Mouse (Mus musculus) adrenal gland, adult 8-10 months (tissue): ENCODE data around the gene Psd4. TPM values are rescaled to one million over a fixed set of nuclear protein-coding genes. Genes with fewer than 3 reads are reported as not detected.

ENCODE experiments used
- DNase-seq: peaks from one replicate; pipeline ENCODE4 v3.0.0; 2022
- total RNA-seq, 4 experiments: library from RNA; stranded (reverse); gene quantifications; 2 replicates each; pipeline ENCODE4 v1.2.4; 2022

Psd4 gene
- total RNA-seq, 4 experiments from 2014 or later: 1.5 to 5.2 (median 3.9) TPM

DNA sequence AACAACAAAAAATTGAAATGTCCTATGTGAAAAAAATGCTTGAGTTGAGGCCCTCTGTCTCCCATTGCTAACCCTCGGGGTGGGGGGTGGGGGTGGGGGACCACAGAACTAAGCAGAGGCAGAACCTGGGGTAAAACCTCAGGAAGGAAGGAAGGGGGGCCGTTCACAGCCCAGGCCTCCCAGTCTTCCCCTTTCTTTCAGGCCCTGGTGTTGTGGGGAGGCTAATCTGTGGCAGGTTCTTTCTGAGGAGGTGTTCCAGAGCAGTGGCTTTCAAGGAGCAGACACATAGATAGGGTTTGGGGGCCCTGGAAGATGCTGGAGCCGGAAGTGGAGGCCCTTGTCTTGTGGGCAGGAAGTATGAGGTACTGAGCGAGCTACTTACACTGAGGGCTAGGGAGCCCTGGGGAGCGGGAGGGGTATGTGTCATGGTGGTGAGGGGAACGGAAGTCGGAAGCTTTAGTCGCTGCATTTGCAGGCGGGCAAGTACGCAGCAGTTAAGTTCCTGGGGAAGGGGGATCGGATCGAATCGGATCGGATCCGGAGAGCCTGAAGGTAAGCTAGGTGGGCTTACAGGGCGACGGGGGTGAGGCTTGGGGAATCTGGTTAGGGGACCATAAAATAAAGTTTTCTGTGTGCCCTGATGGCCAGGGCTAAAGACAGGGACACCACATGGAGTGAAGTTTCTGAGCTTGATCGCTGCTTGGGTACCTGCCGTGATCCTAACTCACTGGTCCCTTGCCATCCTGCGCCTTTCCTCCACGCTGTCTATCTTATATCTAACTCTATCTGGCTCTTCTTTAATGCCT is 19.0 kb downstream of the Psd4 start:
- DNase-seq: no peak

DNA sequence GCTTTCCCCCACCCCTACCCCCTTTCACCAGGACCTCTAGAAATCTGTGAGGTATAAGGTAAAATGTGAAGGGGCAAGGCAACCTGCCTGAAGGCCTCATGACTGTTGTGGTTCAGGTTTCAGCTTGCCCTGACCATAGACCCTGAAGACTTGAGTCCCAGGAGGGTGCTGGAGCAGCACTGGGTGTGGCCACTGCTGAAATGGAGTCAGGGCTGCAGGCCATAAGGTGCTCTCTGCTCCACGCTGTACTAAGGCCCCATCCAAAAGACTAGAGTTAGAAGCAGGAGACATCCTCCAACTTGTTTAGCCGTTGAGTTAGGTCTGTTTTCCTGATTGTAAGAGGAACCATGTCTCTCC is 19.6 kb downstream of the Psd4 start:
- DNase-seq: no peak

DNA sequence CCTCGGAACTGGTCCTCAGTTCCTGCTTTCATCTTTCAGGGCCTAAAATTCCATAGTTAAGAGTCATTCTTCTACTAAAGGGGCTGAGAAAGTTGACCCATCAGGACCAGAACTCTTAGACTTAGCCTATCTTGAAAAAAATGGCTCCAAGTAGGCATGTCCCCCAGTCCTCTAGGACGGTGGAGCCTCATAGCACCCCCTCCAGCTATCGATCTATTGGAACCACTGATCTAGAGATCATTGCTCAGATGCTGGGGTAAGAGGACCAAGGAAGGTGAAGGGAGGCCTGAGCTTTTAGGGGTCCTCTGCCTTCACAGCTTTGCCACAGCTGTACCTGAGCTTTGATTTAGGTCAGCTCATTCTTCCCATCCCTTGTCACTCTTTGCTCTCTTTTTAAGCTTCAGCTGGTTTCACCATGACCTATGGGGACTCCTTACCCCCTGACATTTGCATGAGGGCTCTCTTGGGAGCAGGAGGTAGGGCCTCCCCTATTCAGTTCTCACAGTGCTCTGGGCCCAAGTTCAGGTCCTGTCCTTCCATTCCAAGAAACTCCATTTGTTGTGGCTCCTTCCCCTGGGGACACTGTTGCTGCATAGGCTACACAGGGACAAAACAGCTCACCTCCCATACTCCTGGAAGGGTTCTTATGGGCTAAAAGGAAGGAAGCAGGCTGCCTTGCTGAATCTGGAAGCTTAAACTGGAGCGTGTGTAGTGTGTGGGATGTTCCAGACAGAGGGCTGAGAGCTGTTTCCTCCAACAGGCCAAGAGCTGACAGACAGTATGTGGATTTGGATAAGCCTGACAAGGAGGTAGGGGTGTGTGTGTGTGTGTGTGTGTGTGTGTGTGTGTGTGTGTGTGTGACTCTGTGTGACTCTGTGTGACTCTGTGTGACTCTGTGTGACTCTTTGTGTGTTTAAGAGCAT is 20.2 kb downstream of the Psd4 start:
- DNase-seq: no peak

DNA sequence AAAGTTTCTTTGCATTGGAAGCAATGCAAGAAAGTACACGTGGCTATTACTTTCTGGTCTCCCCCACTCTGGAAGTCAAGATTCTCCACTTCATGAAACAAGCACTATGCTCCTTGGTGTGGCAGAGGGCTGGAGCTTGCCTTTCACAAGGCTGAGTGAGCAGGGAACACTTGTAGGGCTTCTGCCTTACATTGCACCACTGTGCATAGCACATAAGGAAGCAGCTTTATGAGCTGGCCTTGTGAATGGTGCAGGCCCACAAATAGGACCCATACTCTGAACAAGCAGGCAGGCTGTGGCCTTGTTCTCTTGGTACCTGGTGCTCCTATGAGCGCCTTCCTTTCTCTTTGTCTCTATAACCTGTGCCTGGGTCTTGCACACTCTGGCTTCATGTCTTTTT is 25.9 kb downstream of the Psd4 start:
- no peak for DNase-seq

DNA sequence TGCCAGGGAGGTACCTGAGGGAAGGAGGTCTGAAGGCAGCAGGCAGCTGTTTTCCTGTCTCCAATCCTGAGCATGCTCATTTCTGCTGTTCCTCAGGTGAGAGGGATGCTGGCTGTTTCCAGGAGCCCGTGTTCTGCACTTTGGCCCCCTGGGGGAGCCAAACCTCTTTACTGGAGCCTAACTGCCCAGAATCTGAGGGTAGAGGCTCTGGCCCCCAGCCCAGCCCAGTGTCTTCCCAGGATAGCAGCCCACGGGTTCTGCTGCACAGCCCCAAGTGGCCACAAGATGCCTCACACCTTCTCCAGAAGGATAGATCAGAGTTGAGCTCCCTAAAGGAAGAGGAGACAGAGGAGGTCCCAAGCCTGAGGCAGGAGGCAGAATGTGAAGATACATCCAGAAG is 29.7 kb downstream of the Psd4 start:
- no peak for DNase-seq

DNA sequence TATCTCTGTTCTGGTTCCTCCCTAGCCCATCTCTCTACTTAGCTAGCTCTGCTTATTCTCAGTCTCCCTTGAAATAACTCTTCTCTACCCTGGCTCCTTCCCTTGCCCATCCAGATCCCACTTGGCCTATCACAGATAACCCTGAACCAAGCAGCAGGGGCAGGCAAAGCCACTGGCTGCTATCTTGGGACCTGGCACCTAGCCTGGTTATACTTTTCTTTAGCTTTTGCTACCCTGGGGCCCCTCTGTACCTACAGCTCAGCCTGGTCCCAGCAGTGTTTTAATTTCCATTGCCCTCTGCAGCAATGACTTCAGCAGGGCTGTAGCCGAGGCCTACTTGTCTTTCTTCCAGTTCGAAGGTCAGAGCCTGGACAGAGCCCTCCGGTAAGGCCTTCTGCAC is 33.3 kb downstream of the Psd4 start:
- no peak for DNase-seq

DNA sequence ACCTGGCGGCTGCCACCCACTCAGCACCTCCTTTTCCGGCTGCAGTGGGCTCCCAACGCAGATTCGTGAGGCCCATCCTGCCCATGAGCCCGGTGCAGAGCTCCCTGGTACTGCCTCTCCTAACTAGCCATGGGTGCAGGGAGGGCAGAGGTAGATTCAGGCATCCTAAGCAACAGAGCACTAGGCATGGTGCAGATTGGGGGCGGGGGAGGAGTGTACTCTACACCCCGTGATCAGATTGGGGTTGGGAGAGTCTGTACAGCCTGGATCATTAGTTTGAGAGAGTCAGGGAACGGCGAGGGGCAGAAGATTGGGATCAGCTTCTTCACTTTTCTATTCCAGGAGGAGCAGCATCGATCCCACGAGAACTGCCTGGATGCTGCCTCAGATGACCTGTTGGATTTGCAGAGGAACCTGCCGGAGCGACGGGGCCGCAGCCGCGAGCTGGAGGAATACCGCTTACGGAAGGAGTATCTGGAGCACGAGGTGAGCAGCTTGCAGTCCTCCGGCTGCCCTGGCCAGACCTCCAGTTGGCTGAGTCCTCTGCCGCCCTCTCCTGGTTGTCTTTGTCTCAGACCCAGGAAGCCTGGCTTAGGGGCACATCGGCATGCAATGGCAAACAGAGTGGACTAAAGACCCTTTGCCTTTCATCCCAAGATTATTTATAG is 38.1 kb downstream of the Psd4 start:
- peak; percentile 42 for DNase-seq

DNA sequence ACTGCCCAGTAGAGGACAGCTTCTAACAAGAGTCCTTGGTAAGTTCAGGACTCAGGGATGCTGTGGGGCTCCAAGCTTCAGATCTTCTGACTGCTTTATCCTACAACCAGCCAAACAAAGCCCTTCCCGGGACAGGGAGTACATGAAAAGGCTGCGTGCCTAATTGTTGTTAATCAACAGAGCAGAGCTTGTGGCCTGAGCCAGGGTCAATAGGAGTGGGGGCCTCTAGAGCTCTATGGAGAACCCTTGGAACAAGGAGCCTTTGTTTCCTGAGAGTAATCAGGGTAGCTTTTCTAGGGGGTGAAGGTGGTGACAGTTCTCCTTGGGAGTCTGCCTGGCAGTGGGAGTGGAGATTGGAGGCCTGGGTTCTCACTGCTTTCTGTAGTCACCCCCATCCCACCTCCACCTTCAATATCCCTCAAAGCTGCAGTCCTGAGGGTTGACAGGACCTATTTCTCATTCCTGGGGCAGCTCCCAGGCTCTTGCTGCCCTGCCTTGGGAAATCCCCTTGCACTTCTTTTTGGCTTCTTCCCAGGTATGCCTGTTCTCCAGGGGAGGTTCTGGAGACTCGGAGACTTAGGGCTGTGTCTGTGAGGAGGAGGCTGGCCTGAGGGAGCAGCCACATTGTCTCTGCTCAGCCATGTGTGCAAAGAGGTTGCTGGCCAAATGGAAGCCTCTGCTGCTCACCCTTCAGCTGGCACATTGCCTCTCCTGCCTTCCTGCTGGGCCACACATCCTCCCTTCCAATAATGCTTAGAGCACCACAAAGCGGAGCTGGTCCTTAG is 40.5 kb downstream of the Psd4 start:
- no peak for DNase-seq

DNA sequence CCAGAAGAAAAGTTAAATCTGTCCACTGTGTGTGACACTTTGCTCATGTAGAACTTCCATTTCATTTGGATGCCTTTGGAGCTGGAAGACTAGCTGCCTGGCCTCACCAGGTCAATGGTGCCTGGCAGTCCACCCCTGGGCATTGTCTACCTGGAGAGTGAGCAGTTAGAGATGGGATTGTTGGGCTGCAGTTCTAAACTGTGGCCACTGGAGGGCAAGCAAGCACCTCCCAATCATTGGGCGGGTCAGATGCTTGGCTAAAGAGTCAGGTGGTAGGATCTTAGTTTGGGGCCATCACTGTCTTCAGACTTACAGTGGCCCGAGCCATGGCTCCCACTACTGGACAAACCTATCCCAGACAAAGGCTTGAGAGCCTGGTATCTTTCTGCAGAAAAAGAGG is 41.8 kb downstream of the Psd4 start:
- DNase-seq: peak; percentile 32

DNA sequence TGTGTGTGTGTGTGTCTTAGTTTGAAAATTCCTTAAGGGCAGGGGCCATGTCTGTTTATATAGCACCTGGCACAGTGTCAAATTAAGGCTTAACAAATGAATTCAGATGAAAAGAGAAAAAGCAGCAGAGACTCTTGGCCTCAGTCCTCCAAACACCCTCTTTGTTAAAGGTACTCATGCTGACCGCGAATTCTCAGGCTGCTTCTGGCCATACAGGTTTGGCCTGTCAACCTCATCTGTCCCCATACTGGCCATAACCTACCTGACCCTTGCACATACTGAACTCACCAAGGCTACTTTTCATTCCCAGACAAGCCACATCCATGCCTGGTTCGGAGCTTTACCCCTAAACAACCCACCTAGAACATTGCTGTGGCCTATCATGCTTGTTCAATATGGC is 45.8 kb downstream of the Psd4 start:
- DNase-seq: no peak

DNA sequence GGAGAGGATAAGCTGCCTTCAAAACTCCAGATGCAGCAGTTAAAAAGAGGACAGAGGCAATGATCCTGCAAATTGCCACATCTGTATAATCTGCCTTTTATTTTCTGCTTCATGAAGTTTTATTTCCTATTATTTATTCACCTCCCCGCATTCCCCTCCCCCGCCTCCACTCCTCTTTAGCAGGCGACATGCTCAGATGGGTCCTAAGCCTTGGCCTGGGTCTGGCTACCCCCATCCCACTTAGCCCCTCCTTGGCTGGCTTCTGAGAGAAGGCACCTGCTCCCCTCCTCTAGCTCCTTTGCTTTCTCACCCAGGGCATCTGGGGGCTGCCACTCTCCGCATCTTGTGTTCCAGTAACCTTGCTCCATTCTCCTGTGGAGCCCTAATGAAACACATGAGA is 46.3 kb downstream of the Psd4 start:
- DNase-seq: no peak

DNA sequence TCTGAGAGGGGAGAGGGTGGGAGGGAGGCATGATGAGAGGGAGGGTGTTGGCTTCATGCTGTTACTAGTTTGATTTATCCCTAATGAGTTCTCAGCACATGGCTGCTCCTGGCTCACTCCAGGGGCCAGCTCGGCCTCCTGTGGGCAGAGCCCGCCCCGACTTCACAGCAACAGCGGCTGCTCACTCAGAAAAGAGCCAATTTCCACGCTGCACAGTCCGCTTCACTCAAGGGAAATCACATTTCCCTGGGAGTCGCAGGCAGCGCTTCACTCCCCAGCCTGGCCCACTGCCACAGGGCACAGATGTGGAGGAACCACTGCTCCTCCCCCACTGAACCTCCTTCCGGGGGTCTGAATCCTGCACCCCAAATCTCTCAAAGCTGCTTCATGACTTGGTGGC is 49.3 kb downstream of the Psd4 start:
- no peak for DNase-seq

DNA sequence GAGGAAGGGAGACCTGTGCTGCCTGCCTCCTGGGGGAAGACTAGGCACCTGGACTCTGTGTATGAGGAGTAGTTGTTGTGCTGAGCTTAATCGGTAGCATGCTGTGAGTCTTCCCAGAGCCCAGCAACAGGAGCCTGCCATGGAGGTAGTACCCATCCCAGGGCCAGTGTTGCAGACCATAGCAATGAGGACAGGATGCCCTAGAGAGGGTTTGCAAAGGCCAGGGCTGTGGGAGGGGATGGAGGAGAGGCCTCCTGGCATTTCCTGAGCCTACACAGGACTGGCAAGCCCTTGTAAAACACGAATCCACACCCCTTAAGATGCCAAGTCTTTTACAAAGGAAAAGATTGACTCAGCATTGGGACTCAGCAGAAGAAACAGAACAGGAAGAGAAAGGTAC is 49.7 kb downstream of the Psd4 start:
- DNase-seq: no peak

DNA sequence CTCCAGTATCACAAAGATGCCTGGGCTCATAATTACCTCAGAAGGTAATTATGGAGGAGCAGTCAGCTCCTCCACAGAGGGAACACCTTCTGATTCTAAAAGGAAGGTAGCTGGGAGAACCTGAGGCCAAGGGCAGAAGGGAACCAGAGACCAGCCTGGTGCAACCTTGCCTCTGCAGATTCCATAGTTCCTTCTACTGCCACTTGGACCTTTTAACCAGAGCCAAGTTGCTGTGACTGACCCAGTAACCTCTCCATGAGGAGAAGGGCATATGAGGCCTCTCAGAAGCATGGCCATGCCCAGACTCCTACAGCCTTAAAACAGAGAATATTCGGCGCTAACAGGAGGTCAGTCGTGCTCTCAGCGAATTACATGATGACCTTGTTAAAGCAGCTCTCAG is 50.2 kb downstream of the Psd4 start:
- no peak for DNase-seq

DNA sequence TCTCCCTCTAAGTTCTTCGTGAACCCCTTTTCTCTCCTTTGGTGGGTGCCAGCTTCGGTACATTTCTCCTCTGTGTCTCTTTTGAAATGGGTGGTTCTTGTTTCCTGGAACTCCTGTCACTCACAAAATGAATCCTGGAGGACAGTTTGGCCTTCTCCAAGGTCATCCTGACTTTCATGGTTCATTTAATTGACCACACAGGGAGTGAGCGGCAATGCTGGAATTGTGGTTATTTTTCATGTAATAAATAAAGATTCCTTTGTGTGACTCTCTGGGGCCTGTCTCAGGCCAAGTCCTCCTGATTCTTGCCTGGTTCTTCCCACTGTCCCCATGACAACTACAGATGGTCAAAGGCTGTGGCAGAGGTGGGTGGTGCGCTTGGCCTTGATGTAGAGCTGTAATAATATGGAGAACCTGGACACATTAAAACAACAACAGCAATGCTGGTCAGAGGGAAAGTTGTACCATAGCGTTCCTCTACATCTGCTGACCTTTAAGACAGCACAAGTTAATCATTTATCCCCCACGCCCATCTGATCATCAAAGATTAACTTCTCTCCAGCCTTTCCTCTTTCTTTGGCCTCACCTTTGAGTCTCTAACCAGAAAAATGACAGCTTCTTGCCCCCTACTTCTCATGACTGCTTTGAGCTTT is 54.0 kb downstream of the Psd4 start:
- no peak for DNase-seq

DNA sequence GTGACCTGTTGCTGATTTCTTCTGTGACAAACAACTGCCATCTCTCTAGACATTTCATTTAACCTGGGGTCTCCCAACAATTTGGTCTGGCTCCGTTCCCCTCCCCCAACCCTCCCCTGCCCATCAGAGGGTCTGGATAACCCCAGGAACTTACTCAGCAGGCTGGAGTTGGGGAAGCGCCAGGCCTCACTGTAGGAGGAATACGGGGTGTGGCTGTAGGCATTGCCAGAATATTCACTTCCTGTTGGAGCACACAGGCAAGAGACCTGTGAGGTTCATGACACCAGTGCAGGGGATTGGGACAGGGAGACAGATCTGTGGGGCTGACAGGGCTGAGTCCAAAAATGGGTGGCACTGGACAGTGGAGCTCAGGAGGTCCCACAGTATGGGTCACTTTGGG is 55.4 kb downstream of the Psd4 start:
- DNase-seq: no peak

DNA sequence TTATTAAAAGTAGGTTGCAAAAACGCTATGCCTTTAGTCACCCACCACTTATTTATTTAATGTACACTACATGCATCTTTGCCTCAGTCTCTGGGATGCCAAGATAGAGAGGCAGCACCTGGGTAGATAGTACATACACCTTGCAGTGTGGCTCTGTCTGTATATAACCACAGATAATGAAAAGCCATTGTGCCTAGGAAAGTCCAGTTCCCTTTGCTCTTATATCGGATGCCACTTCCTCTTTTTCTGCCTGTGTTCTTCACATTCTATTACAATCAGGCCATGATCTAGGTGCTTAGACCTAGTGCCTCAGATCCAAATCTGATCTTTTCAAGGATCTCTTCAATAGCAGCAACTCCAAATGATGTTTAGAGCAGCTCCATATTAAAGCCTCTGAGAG is 58.2 kb downstream of the Psd4 start:
- no peak for DNase-seq

DNA sequence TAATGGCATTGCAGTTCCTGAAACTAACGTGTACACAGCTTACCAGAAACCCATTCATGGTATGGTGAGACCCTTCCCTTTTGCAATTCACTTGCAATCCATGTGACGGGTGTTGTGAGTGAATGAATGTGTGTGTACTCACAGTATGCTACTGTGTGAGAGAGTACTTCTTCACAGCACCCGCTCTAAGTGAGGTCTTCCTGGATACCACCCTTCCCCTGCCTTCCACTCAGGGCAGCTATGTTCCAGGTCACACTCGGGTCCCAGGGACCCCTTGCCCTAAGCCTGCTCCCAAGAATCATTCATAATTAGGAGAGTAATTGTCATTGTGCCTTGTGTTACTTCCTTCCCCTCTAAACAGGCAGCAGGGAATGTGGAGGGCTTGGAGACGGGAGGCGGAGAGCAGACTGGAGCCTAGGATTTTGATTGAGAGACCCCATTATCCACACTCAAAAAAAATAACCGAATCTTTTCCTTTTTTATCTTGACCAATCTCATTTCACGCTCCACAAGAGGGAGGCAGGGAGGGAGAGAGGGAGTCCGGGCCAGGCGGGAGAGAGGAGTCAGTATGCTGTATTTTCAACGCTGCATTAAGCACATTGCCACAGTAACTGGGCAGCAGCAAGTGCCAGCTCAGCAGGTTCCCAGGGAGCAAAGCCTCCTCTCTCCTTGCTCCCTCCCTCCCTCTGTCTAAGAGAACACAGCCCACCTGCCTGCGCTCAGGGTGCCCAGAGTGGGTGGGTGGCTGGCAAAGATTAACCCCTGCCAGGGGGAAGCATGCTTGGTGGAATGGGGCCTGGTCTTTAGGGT is 60.7 kb downstream of the Psd4 start:
- no peak for DNase-seq

DNA sequence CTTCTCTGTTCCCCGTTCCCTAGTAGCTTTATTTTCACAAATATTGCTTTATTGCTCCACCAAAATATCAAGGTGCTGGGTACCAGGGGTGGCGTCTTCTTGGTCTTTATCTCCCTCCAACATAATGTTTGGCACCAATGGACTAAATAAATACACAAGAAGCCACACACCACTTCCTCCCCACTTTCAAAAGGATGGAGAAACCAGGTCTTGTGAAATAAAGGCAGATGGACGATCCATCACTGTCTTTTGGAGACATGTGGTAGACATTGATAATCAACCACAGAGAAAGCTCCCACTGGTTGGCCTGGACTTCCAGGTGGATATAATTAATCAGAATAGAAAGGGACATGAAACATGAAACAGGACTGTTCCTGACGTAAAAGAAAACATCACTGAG is 62.4 kb downstream of the Psd4 start:
- no peak for DNase-seq

DNA sequence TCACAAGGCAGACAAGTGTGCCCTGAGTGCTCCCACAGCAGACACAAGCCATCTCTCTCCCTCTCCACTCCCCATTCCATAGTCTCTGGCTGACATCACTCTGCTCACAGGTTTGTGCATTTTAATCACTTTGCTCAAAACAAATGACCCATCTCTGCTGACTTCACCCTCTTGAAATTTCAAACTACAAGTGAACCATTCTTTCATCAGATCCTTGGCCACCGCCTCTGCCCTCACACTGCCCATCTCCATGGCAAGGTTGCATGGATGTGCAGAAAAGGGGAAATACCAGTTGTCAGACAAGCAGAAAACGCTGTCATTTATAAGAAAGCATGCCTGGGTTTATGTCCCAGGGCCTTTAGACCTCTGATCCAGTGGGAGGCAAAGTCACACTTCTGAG is 67.3 kb downstream of the Psd4 start:
- DNase-seq: no peak

DNA sequence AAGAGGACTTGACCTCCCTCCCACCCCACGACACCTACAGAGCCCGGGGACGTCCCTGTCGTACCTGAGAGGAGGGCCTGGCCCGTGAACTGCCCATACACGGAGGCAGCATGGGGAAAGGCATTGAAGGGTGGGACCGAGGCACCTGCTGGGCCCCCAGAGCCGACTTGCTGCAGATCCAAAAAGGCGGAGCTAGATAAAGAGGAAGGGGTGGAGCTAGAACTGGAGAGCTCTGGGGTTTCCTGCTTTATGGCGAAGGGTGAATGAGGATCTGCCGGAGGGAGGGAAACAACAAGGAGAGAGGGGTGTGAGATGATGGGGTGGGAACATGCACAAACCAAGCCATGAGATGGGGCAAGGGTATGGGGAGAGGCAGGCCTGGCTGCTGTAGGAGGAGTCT is 68.3 kb downstream of the Psd4 start:
- no peak for DNase-seq
